Mouse (Mus musculus): ENCODE data around the gene Pcbp2. TPM values are rescaled to one million over a fixed set of nuclear protein-coding genes. Genes with fewer than 3 reads are reported as not detected.

Pcbp2 gene
- polyA plus RNA-seq, 1 experiment from 2014 or later = 154 TPM

DNA sequence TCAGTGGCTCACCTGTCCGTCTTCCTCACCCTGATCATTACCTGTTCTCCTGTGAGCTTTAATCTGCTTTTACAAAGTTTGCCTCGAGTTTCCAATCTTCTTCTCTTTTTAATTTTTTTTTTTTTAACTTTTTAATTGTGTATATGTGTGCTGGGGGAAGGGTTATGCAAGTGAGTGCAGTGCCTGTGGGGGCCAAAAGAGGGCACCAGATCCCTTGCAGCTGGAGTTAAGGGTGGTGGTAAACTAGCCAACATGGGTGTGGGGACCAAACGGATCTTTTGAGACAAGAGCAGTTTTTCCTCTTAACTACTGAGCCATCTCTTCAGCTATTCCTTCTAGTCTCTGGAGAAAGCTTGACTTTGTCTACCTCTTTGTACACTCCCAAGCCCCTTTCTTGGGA is 57.6 kb downstream of the Pcbp2 start:
- 73% methylated on average over 3 of the region's 3 CpGs for WGBS
- ATAC-seq = no peak
- H3K27me3 ChIP-seq (replicated peaks; ENCODE audit: insufficient read depth, low read length) = no peaks in the 10 kb centered on the region

DNA sequence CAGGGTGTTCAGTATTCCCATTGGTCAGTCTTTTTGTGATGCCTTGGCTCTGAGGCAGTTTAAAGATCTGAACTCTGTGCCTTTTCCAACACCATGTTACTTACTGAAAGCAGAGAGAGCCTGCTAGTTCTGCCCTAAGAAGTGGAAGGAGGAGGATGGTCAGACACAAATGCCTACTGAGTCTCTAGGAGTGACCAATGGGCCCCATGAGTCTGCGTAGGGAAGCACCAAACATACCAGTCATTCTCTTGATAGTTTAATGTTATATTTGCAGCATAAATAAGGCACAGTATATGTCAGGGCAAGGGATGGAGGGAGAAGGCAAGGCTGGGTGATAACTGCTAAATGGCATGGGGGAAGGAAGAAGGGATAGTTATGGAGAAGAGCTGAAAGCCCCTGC is 58.1 kb downstream of the Pcbp2 start:
- ATAC-seq (no peak), DNase-seq (ENCODE audit: low spot score) (no peak)
- 97% methylated on average over 1 of the region's 1 CpGs for WGBS
- Histone ChIP-seq H3K9me3 (ENCODE audit: low read length) (no peaks in the 10 kb centered on the region), H3K36me3 (ENCODE audit: insufficient read depth, low read length) (peaks cover 38% of the 10 kb centered on the region), H3K4me3 (ENCODE audit: low read depth, low read length) (no peak overlapping the region), H3K4me2 (replicated peaks; ENCODE audit: low read depth, low read length) (no peak overlapping the region), H3K27ac (ENCODE audit: low read length) (no peak overlapping the region), H3K27me3 (replicated peaks; ENCODE audit: insufficient read depth, low read length) (no peaks in the 10 kb centered on the region), H3K9ac (replicated peaks; ENCODE audit: low read depth) (no peak overlapping the region), H3K4me1 (ENCODE audit: insufficient read depth, low read depth, low read length) (no peaks in the 10 kb centered on the region)
- TF ChIP-seq CTCF (IDR thresholded peaks at IDR 0.05) (no peak), EP300 (IDR thresholded peaks at IDR 0.05) (no peak)

More for the DNA sequence above, 57.6 kb downstream of the Pcbp2 start:
- H3K27ac ChIP-seq (ENCODE audit: low read length) = no peak overlapping the region
- H3K36me3 ChIP-seq (ENCODE audit: insufficient read depth, low read length) = peaks cover 33% of the 10 kb centered on the region
- no peaks in the 10 kb centered on the region for H3K4me1 ChIP-seq (ENCODE audit: insufficient read depth, low read depth, low read length)
- no peak overlapping the region for H3K4me2 ChIP-seq (replicated peaks; ENCODE audit: low read depth, low read length)
- peak; percentile 4 for DNase-seq (ENCODE audit: low spot score)
- H3K9me3 ChIP-seq (ENCODE audit: low read length) = no peaks in the 10 kb centered on the region
- no peak overlapping the region for H3K9ac ChIP-seq (replicated peaks; ENCODE audit: low read depth)
- H3K4me3 ChIP-seq (ENCODE audit: low read depth, low read length) = no peak overlapping the region
- TF ChIP-seq CTCF (IDR thresholded peaks at IDR 0.05) (peak; percentile 51), EP300 (IDR thresholded peaks at IDR 0.05) (no peak)

DNA sequence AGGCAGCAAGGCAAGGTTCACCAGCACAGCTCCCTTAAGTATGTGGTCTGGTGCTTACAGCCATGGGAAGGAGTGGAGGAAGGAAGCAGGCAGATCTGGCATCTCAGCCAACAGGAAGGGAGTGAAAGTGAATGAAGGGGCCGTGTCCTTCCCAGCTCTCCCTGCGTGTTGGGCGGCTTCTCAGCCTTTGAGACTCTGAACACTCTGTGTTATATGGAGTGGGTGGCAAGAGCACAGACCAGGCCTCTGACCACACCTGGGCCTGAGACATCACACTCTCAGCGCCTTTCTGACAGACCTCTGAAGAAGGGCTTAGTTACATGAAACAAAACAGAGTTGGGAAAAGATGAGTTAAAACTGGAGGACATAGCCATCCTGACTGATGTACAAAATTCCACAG is 60.2 kb downstream of the Pcbp2 start:
- no peak for TF ChIP-seq EP300 (IDR thresholded peaks at IDR 0.05)
- TF ChIP-seq CTCF (IDR thresholded peaks at IDR 0.05) = no peak
- DNase-seq (ENCODE audit: low spot score) (no peak), ATAC-seq (no peak)
- no peaks in the 10 kb centered on the region for H3K4me1 ChIP-seq (ENCODE audit: insufficient read depth, low read depth, low read length)
- 63% methylated on average over 4 of the region's 4 CpGs for WGBS
- H3K9me3 ChIP-seq (ENCODE audit: low read length) = no peaks in the 10 kb centered on the region
- no peak overlapping the region for H3K27ac ChIP-seq (ENCODE audit: low read length)
- H3K27me3 ChIP-seq (replicated peaks; ENCODE audit: insufficient read depth, low read length) = no peaks in the 10 kb centered on the region
- H3K36me3 ChIP-seq (ENCODE audit: insufficient read depth, low read length) = peaks cover 48% of the 10 kb centered on the region
- no peak overlapping the region for H3K9ac ChIP-seq (replicated peaks; ENCODE audit: low read depth)
- H3K4me3 ChIP-seq (ENCODE audit: low read depth, low read length) = no peak overlapping the region
- no peak overlapping the region for H3K4me2 ChIP-seq (replicated peaks; ENCODE audit: low read depth, low read length)

DNA sequence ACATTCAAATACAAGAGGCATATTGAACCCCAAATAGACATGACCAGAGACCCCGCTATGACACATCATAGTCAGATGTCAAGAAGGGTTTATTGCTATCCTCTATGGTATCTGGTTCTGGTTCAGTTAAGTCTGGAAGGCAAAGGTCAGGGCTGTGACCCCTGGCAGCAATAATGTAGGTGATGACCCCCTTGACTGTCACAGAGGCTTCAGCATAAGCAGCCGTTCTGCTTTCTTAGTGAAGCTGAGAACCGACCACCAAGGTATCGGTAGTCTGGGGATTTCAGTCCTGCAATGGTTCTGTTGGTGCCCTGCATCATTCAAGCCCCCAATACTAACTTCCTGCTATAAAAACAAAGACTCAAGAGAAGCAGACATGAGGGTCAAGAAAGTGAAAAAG is 61.2 kb downstream of the Pcbp2 start:
- no peaks in the 10 kb centered on the region for H3K9me3 ChIP-seq (ENCODE audit: low read length)
- no peak overlapping the region for H3K4me2 ChIP-seq (replicated peaks; ENCODE audit: low read depth, low read length)
- peaks cover 48% of the 10 kb centered on the region for H3K36me3 ChIP-seq (ENCODE audit: insufficient read depth, low read length)
- TF ChIP-seq CTCF (IDR thresholded peaks at IDR 0.05) (no peak), EP300 (IDR thresholded peaks at IDR 0.05) (no peak)
- ATAC-seq (no peak), DNase-seq (ENCODE audit: low spot score) (no peak)
- WGBS = 89% methylated on average over 4 of the region's 4 CpGs
- no peak overlapping the region for H3K9ac ChIP-seq (replicated peaks; ENCODE audit: low read depth)
- no peaks in the 10 kb centered on the region for H3K27me3 ChIP-seq (replicated peaks; ENCODE audit: insufficient read depth, low read length)
- no peaks in the 10 kb centered on the region for H3K4me1 ChIP-seq (ENCODE audit: insufficient read depth, low read depth, low read length)
- no peak overlapping the region for H3K4me3 ChIP-seq (ENCODE audit: low read depth, low read length)
- no peak overlapping the region for H3K27ac ChIP-seq (ENCODE audit: low read length)

DNA sequence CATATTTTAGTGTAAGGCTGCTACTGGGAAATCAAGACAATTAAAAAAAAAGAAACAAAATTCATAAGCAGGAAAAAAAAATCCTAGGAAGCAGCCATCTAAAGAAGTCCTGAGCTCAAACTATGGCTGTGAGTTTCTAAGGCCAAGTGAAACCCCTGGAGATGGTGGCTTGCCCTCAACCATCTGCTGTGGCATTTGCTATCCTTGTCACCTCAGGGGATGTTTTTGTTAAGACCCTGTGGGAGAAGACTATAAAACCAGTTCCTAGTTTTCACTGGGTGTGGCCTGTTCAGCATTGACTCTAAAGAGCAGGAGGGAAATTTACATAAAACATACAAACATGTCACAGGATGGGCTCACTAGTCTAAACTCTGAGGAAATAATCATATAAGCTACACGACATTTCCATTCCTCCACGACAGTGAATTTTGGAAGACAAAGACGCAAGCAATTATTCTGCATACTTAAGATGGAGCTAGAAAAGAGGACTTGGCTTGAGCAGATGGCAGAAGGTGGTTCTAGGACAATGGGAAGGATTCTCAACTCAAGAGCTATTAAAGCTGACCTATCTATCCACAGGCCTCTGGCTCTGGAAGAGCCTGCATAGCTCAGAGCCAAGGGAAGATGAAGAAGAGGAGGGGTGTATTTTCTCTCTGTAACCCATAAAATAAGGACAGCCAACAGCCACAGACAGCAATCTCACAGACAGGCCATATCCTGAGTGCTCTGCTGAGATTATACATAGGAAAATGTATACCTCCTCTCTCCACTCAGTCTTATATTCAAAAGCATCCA is 62.0 kb downstream of the Pcbp2 start:
- DNase-seq (ENCODE audit: low spot score) (no peak), ATAC-seq (no peak)
- H3K9ac ChIP-seq (replicated peaks; ENCODE audit: low read depth) = no peak overlapping the region
- peaks cover 52% of the 10 kb centered on the region for H3K36me3 ChIP-seq (ENCODE audit: insufficient read depth, low read length)
- 89% methylated on average over 3 of the region's 3 CpGs for WGBS
- H3K27me3 ChIP-seq (replicated peaks; ENCODE audit: insufficient read depth, low read length) = no peaks in the 10 kb centered on the region
- no peaks in the 10 kb centered on the region for H3K9me3 ChIP-seq (ENCODE audit: low read length)
- TF ChIP-seq EP300 (IDR thresholded peaks at IDR 0.05) = no peak
- no peak for TF ChIP-seq CTCF (IDR thresholded peaks at IDR 0.05)
- H3K27ac ChIP-seq (ENCODE audit: low read length) = no peak overlapping the region
- no peak overlapping the region for H3K4me3 ChIP-seq (ENCODE audit: low read depth, low read length)
- H3K4me1 ChIP-seq (ENCODE audit: insufficient read depth, low read depth, low read length) = no peaks in the 10 kb centered on the region
- H3K4me2 ChIP-seq (replicated peaks; ENCODE audit: low read depth, low read length) = no peak overlapping the region

DNA sequence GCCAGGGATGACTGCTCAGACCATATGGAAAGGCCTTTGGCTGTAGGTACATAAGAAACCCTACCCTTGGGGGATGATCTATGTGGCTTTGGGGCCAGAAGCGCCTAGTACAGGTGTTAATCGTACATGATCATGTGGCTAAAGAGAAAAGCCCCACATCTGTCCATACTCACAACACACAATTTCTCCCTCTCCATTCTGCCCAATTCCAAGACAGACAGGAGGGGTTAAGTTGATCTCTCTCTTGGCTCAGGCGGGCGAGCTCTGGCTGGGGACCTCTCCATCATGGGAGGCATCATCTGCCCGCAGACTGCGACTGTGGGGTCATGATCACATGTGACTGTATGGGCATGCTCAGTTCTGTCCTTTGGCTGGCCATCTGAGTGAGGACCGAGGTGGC is 63.6 kb downstream of the Pcbp2 start:
- ATAC-seq (no peak), DNase-seq (ENCODE audit: low spot score) (no peak)
- no peak for TF ChIP-seq CTCF (IDR thresholded peaks at IDR 0.05)
- no peak for TF ChIP-seq EP300 (IDR thresholded peaks at IDR 0.05)
- Histone ChIP-seq H3K27me3 (replicated peaks; ENCODE audit: insufficient read depth, low read length) (no peaks in the 10 kb centered on the region), H3K9ac (replicated peaks; ENCODE audit: low read depth) (no peak overlapping the region), H3K27ac (ENCODE audit: low read length) (no peak overlapping the region), H3K4me1 (ENCODE audit: insufficient read depth, low read depth, low read length) (no peaks in the 10 kb centered on the region), H3K36me3 (ENCODE audit: insufficient read depth, low read length) (peaks cover 46% of the 10 kb centered on the region), H3K9me3 (ENCODE audit: low read length) (no peaks in the 10 kb centered on the region), H3K4me2 (replicated peaks; ENCODE audit: low read depth, low read length) (no peak overlapping the region), H3K4me3 (ENCODE audit: low read depth, low read length) (no peak overlapping the region)
- 85% methylated on average over 7 of the region's 7 CpGs for WGBS

Data from lung, postnatal 0 days (tissue).